Mouse (Mus musculus) urinary bladder, adult 18-20 months (tissue): ENCODE measurements around the gene Cpa5.

ENCODE experiments used
- DNase-seq, 2 experiments: peaks; one replicate each; pipeline ENCODE4 v3.0.0; 2022; ENCODE audit warnings: low spot score in 2 of 2, mixed read lengths in 2 of 2

Gene Cpa5

DNA sequence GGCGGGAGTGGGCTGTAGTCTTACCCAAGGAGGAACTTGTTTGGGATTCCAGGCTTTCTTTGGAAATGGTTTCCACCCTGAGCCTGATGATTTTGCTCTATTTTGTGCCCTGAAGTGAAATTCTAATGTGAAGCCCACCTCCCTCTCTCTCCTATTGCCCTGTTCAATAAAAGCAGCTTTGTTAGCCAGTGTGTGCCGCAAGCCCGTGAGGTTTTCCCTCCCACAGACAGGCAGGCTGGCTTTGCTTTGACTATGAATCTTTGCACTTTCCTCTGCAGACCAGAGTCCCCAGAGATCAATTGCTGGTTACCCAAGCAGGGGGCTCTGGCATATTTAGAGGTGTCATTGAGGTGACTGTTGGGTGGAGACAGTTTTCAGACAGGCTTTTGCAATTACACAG is 33.7 kb downstream of the Cpa5 start:
- DNase-seq: no peak

DNA sequence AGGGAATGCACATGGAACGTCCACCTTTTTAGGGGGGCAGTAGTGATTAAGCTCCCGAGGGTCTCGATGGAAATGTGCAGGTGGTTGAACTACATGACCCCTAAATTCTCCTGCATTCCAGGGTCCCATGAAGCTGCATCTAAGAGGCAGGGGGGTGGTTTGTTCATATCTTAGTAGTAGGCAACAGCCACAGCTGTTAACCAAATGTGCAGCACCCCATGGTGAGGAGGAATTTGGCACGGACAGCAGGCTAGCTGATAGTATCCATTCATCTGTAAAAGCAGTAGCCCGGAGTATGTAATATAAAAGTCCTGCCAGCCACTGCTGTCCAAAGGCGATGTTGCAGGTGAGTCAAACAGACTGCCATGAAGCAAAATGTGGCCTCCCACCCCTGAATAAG is 34.6 kb downstream of the Cpa5 start:
- DNase-seq: no peak

DNA sequence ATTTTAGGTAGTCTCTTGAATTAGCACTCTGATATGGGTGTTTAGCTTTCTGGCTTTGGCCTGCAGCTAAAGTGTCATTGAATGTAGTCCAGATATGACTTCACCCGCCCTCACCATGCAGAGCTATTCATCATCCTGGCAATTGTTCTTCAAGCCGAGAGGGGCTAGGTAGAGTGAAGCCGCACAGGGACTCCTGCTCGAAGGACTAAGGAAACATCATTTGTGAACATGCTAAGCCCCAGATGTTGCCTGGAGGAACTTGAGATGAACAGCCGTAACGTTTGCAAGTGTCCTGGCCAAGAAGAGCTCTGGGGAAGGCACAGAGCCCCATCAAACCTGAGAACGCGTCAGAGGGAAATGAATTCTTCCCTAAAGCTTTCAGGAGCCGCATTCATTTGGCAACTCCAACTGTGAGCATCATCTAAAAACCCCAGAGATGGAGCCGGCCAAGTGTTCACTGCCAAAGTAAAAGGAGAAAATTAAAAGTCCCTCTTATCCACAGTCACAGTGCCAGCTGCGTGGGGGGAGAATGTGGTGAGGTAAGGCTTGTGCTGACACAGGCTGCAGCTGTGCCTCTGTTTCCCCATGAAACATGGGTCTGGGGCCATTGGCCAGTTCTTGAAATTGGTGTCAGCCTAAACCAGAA is 39.0 kb downstream of the Cpa5 start:
- no peak for DNase-seq

DNA sequence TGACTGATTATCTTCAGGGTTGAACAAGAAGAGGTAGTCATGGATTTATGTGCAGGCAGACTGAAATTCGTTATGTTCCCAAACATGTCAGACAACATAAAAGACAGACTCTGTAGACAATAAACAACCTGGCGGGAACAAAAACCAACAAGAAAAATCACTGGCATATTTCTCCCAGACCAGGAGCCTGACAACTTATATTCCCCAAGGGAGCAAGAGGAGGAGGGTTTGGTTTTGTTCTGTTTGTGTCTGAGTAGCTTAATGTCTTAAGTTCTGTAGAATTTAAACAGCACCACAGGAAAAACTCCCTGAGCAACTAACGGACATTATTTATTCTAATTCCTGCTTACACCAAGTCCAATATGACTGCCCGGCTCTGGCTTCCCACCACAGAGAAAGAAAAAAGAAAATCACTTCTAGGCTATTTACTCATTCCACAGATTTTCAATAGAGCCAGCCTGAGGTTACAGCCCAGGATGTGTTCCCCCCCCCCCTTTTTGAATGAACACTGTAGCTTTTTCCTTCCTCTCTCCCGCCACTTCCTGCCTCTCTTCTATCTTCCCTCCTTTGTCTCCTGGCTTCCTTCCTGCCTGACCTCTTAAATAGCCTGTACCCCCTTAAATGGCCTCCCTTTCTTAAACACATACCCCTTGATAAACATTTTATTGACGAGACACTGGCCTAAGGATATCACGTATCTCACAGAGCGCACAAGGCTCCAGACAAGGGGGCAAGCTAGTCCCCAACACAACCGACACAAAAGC is 41.8 kb downstream of the Cpa5 start:
- no peak for DNase-seq

DNA sequence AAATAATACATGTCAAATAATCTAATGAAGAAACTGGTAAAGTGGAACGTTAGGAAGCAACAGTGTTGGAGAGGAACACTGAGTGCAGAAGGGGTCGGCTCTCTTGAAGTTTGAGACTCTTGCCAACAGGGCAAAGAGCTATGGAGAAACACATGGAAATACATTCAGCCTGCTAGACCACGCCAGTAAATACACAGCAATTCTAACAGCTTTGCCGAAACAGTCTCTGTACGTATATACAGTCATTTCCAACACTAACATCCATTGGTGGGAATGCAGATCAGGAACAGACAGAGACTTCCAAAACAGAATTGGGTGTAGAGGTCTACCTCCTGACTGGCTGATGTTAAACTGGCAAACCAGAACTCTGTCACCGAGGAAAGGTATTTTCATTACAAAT is 42.7 kb downstream of the Cpa5 start:
- DNase-seq: no peak

DNA sequence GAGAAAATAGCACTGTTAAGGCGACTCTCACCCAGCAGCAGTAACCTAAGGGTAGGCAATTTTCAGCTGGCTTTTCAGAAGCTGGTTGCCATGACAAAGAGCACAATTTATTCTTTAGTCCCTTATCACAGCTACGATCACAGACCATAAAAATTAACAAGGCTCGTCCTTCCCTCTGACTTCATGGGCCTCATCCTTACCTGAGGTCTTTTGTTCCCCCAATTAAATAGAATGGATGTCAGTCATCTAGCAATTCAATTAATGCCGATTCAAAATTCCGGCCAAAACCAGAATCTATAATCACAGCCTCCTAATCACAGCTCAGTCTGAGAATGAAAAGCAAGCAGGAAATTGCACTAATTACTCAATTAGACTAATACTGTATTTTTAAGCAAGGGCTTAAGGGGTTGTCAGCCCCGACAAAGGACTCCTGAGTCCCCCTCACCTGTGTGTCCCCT is 43.6 kb downstream of the Cpa5 start:
- no peak for DNase-seq

DNA sequence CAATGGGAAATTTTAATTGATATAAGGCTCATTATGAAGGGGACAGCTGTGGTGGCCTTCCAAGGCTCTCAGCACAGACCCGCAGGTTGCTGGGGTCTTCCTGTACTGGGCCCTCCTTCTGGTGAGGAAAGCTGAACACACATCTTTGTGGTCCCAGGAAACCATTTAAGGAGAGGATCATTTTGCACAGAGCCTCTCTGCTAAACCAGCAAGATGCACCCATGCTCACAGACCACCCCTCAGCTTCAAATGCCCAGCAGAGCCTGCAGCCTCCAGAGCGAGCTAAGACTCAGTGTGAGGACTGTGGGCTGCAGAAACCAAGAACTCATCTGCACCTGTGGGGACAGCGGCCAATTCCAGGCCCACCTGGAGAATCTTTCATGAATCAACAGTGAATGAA is 44.1 kb downstream of the Cpa5 start:
- DNase-seq: no peak

DNA sequence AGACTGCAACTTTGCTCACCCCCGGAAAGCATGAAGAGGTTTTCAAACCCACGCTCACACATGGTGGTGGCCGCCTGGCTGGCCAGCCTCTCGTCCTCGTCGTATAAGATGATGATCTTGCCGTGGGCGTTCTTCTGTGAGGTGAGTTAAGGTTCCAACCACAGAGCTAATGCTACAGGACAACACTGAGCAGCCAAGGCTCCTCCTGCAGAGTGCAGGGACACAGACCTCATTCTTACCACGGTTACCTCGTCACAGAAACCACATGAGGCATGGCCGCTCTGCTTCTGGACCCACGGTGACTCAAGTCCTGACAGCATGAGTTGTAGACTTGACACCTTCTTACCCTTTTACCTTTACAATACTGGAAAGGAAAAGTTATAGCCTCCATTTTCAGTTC is 46.5 kb downstream of the Cpa5 start:
- DNase-seq: no peak

DNA sequence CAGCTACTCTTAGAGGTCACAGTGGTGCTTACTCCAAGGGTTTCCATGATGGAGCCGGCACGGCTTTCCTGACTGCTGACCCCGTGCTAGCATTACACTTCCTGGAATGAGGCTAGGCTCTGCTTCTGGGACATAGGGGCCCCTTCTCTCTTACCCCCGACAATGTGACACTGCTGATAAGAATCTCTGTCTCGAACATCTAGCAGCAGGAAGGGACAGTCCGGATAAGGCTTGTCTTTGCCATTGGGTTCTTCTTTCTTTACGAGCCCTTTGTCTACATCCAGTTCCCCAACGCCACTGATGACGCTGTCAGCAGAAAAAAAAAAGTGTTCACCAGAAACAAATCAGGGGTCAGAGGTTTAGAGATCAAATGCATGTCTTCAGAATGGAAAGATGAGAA is 47.8 kb downstream of the Cpa5 start:
- no peak for DNase-seq

DNA sequence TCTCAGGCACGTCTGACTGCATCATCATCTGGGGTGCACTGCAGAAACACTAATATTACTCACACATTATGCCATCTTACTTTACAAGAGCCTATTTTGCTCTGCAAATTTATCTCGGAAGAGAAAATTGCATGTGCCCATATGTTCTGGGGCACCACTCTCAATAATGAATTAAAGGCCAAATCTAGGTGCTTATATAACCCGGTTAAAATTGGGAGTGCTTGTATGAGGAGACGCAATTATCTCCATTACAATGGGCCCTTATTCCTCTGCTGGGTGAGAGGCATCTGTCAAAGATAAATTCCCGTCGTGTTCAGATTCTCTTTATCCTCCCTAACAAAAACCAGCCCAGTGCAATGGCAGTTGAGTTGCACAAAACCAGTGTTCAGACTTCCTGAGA is 54.0 kb downstream of the Cpa5 start:
- DNase-seq: no peak

DNA sequence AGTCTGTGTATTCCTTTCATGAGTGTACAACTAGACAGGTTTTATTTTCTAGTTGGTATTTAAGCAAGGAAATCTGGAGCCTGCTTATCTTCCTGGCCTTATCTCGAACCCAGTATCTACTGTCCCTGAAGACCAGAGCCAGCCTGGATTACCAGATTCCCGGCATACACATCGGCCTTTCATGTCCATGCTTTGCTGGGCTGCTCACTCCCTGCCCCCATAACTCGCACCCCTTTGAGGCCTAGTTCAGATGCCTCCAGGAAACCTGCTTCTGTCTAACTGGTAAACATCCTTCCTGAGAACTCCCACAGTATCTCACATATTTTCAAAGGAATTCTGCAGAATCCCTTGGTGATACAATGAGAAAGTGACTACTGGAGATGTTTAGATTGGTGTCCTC is 54.5 kb downstream of the Cpa5 start:
- no peak for DNase-seq

DNA sequence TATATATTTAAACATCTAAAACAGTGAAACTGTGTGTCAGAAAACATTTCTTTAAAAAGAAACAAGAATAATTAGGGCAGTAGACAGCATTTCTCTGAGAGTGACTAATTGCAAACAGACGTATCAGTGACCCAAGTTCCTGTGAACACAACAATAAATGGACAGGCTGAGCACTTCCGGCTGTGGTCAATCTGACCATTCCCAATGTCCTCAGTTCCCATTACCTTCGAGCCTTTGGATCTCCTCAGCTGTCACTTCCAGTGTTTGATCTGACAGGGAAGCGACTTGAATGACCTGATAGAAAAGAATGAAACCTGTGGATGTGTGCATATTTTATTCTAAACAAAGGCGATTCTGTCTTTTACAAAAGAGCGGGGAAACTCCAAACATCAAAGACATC is 55.2 kb downstream of the Cpa5 start:
- DNase-seq: no peak

DNA sequence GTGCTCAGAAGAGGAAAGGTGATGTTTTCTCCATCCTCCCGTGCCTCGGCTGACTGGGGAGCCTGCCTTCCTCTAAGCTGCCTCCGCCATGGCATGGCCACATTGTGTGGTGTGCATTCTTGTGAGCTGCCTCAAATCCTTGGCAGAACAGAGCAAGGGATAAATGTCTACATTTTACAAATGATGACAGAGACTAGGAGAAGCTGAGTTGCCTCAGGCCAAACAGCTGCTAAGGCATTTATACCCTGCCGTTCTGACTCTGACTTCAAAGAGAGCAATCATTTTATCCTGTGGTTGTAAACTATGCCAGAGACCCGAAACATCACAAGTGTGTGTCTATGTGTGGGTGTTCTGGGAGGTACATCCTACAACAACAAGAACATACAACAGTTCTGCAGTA is 56.8 kb downstream of the Cpa5 start:
- no peak for DNase-seq

DNA sequence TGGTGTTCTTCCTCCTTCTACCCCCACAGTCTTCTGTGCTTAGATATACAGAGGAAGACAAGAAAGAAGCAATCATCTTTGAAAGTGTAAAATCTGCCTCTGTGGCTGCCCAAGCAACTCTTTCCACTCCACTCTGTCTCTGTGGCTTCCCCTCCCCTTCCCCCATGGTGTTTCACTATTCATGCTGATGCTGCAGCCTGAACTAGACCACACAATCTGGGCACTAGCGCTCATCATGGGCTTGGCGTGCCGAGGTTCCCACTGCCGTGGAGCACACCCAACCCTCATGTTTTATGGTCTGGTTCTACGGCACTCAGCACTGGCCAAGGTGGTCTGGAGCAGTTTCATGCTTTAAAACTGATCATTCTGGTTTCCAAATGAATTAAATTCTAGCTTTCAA is 60.9 kb downstream of the Cpa5 start:
- DNase-seq: no peak

DNA sequence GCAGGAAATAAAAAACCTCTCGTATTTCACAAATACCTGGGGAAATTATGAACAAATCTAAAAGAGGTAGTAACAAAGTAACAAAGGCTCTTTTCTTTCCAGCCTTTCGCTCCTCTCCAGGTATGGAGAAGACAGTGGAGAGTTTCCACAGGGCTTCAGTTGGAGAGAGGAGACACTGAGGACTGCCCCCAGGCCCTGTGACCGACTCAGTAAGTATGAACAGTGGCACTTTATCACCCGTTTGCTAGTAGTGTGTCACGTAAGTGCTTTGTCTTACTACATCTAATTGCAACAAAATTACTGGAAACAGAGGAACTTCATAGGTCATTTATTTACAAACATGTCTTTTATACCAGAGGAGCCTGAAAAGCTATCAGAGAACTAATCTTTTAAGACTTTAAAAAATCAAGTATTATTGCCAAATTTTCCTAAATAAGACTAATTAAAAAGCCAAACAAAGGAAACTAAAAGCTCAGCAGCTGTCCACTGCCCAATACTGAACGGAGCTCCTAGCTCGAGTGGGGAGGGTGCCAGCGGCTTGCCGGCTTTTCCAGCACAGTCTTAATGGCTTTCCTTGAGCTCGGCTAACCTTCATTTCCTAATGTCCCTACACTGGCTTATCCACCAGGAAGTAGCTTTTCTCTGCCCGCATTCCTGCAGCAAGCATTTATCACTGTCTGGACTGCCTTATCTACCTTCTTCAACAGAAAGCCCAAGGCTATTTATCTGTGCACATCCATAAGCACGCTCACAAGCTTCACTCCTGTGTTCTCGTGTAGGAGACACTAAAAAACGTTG is 63.2 kb downstream of the Cpa5 start:
- no peak for DNase-seq

DNA sequence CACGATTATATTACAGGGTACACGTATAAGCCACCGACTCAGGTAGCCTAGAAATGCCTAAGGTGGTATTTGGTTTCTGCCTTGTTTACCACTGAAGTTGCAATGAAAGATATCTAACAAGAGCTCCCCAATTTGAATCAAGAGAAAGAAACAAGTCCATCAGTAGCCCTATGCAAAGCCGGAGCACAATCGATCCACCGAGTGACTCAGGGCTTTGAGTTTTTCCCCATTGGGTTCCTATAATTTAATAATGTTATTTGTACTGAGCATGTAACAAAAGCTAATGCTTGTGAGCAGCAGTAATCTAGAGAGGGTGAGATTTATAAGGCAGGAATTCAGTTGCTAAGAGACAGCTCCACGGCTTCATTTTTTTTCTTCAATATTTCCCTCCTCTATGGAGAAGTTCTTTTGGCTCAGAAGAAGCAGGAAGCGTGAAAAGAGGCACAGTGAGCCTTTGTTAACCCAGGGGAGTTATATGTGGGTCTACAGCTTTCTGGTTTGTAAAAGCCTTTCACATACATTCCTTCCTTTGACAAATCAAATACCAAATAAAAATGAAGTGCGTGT is 64.0 kb downstream of the Cpa5 start:
- no peak for DNase-seq

DNA sequence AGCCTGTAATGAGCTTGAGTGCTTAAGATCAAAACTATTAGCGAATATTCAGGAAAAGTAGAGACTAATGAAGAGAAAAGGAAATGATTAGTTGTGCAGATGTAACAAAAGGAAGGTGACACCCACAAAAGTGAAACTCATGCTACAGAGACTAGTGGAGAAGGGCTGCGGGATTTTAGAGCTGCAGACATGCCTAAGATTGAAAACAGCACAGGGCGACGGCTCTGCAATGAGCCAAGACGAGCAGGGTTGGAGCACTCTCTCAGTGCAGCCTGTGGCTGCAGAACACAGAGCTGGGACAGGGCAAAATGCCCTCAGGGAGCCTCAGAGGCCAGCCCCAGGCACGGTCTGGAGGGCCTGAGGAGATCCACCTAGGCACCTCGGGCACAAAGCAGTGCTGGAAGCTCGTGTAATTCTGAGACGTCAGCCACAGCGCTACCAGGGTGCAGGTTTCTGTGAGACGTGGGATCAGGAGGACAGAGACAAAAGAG is 64.5 kb downstream of the Cpa5 start:
- DNase-seq: no peak

DNA sequence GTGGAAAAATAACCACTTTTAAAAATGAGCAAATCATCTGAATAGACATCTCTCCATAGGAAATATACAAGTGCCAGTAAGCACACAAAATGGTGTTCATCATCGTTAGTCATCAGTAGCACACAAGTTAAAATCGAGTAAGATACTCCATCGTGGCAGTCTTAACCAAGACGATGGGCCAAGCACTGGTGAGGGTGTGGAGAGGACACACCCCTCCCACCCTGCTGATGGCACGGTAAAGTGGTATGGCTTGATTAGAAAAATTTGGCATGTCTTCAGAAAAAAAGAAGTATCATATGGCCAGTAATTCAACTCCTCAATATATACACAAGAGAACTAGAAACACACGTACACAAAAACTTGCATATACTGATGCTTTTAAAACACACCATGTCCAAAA is 65.7 kb downstream of the Cpa5 start:
- no peak for DNase-seq

DNA sequence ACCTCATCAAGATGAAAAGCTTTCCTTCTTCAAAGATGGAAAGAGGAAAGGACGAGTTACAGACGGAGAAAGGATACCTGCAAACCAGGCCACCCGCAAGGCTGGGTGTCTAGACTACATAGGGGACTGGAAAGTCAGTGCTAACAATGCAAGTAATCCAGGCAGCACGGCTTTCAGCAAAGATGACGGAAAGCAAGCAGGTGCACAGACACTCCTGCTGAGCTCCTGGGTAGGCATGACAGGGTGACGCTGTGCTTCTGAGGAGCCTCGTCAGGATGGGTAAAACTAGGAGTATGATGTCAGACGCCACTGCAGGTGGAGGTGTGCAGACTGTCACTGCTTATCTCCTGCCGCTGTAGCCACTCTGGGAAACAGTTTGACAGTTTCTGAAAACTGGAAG is 66.8 kb downstream of the Cpa5 start:
- DNase-seq: no peak

DNA sequence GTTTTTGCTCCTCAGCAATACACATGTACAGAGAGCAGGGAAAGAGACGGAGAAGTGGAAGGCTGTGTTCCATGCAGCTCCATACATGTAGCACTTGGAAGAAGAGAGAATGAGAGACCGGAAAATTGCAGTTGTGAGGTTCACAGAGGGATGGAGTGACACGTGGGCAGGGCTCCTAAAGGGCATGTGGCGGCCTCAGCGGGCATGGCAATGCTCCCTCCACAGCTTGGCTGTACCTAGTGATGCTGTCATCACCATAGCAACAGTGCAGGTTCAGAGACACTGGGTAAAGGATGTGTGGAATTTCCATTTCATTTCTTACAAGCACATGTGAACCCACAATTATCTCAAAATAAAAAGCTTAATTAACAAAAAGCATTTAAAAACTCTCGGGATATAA is 67.7 kb downstream of the Cpa5 start:
- DNase-seq: no peak

DNA sequence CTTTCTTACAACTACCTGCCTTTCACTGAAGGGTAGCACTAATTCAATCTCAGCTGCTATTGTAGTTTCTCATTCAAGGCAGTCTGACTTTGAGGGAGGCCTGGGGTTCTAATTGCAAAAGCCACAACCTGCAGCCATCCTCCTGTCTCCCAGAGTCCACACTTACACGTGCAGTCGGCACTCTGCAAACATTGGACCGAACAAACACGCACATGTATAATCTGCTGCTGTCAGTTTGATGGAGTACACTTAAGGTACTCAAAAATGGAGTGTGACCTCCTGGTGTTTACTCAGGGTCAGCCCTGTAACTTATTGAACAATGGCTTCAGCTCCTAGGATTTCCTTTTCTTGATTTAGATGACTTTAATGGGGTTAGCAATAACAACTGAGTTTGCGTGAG is 68.8 kb downstream of the Cpa5 start:
- no peak for DNase-seq

DNA sequence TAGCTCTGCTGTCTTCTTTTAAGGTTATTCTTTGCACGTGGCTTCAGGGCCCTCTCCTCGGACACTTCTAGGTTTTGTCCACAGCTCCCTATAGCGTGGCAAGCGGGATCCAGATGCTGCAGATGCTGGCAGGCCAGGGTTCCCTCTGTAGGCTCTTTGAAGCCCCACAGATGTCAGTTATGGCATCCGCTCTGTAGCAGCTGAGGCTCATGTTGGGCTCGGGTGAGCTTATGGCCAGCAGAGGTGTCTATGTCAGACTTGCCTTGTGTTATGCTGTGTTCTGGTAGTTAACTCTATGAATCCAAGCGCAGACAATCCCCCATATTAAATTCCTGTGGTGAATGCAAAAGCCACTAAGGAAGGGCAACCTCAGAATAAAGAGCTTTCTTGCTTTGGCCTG is 69.6 kb downstream of the Cpa5 start:
- DNase-seq: no peak
